Mouse (Mus musculus): ENCODE measurements around the gene Sytl4. TPM values are rescaled to one million over a fixed set of nuclear protein-coding genes. Genes with fewer than 3 reads are reported as not detected.

Gene Sytl4
- polyA plus RNA-seq (2014; fragmentation: Nextera tagmentation; extraction: Ambion mirVana): 0.80 and 1.1 TPM in 2 replicates

GRCm38 (mm10) chrX:133981231-133982002, at the start of gene Sytl4:
Sytl4 (minus strand) TSS chrX:133981812.
- no peak for DNase-seq (ENCODE audit: low spot score)
- H3K9me3 ChIP-seq (ENCODE audit: control insufficient read depth, low read length): no peaks in the 10 kb centered on the region
- WGBS: 13% methylated on average over 29 of the region's 29 CpGs
- H3K27ac ChIP-seq: no peak within 1 kb of the TSS
- H3K36me3 ChIP-seq (replicated peaks; ENCODE audit: control insufficient read depth, insufficient read depth): no peaks in the 10 kb centered on the region
- 0 out of 2 replicates have a peak, but pooled peaks have one; percentile 31 for ATAC-seq (ENCODE audit: low FRiP score)
- peak within 1 kb of the TSS; percentile 31 for H3K4me3 ChIP-seq (replicated peaks; ENCODE audit: low read length)
- peak within 1 kb of the TSS; percentile 55 for H3K4me2 ChIP-seq (replicated peaks)
- no peaks in the 10 kb centered on the region for H3K4me1 ChIP-seq (replicated peaks; ENCODE audit: control insufficient read depth, insufficient read depth, low read length)
- peaks cover 7% of the 10 kb centered on the region; the same call in 1 of the 2 replicates for H3K27me3 ChIP-seq (ENCODE audit: control insufficient read depth, insufficient read depth, low read length)
- no peak within 1 kb of the TSS for H3K9ac ChIP-seq

- Histone ChIP-seq H3K27ac (no peak overlapping the region), H3K4me3 (replicated peaks; ENCODE audit: low read length) (no peak overlapping the region), H3K4me2 (replicated peaks) (no peak overlapping the region), H3K9ac (no peak overlapping the region), H3K27me3 (ENCODE audit: control insufficient read depth, insufficient read depth, low read length) (no peaks in the 10 kb centered on the region), H3K36me3 (replicated peaks; ENCODE audit: control insufficient read depth, insufficient read depth) (no peaks in the 10 kb centered on the region), H3K9me3 (ENCODE audit: control insufficient read depth, low read length) (no peaks in the 10 kb centered on the region), H3K4me1 (replicated peaks; ENCODE audit: control insufficient read depth, insufficient read depth, low read length) (no peaks in the 10 kb centered on the region)
- DNase-seq (ENCODE audit: low spot score) (no peak), ATAC-seq (ENCODE audit: low FRiP score) (no peak)
- WGBS: 46% methylated on average over 5 of the region's 5 CpGs
Observed at GRCm38 (mm10) chrX:134020664-134021063, 39.1 kb upstream of the Sytl4 start.

GRCm38 (mm10) chrX:134019005-134019404, 37.4 kb upstream of the Sytl4 start:
- H3K4me2 ChIP-seq (replicated peaks): no peak overlapping the region
- no peaks in the 10 kb centered on the region for H3K36me3 ChIP-seq (replicated peaks; ENCODE audit: control insufficient read depth, insufficient read depth)
- H3K9ac ChIP-seq: no peak overlapping the region
- ATAC-seq (ENCODE audit: low FRiP score) (peak; percentile 77), DNase-seq (ENCODE audit: low spot score) (peak; percentile 76)
- H3K27me3 ChIP-seq (ENCODE audit: control insufficient read depth, insufficient read depth, low read length): no peaks in the 10 kb centered on the region
- H3K4me3 ChIP-seq (replicated peaks; ENCODE audit: low read length): no peak overlapping the region
- no peaks in the 10 kb centered on the region for H3K9me3 ChIP-seq (ENCODE audit: control insufficient read depth, low read length)
- H3K4me1 ChIP-seq (replicated peaks; ENCODE audit: control insufficient read depth, insufficient read depth, low read length): no peaks in the 10 kb centered on the region
- 13% methylated on average over 9 of the region's 9 CpGs for WGBS
- H3K27ac ChIP-seq: no peak overlapping the region

GRCm38 (mm10) chrX:133995866-133996265, 14.3 kb upstream of the Sytl4 start:
- no peak for DNase-seq (ENCODE audit: low spot score)

GRCm38 (mm10) chrX:133964615-133965014, 17.0 kb downstream of the Sytl4 start:
- Histone ChIP-seq H3K4me2 (replicated peaks) (no peak overlapping the region), H3K4me3 (replicated peaks; ENCODE audit: low read length) (no peak overlapping the region), H3K36me3 (replicated peaks; ENCODE audit: control insufficient read depth, insufficient read depth) (no peaks in the 10 kb centered on the region), H3K27me3 (ENCODE audit: control insufficient read depth, insufficient read depth, low read length) (no peaks in the 10 kb centered on the region), H3K27ac (no peak overlapping the region), H3K4me1 (replicated peaks; ENCODE audit: control insufficient read depth, insufficient read depth, low read length) (no peaks in the 10 kb centered on the region), H3K9me3 (ENCODE audit: control insufficient read depth, low read length) (no peaks in the 10 kb centered on the region), H3K9ac (no peak overlapping the region)
- DNase-seq (ENCODE audit: low spot score) (no peak), ATAC-seq (ENCODE audit: low FRiP score) (no peak)
- 78% methylated on average over 2 of the region's 2 CpGs for WGBS

More at GRCm38 (mm10) chrX:133995866-133996265, 14.3 kb upstream of the Sytl4 start:
- no peaks in the 10 kb centered on the region for H3K36me3 ChIP-seq (replicated peaks; ENCODE audit: control insufficient read depth, insufficient read depth)
- H3K4me3 ChIP-seq (replicated peaks; ENCODE audit: low read length): no peak overlapping the region
- H3K9me3 ChIP-seq (ENCODE audit: control insufficient read depth, low read length): no peaks in the 10 kb centered on the region
- no peaks in the 10 kb centered on the region for H3K27me3 ChIP-seq (ENCODE audit: control insufficient read depth, insufficient read depth, low read length)
- H3K4me1 ChIP-seq (replicated peaks; ENCODE audit: control insufficient read depth, insufficient read depth, low read length): no peaks in the 10 kb centered on the region
- no peak overlapping the region for H3K4me2 ChIP-seq (replicated peaks)
- 73% methylated on average over 3 of the region's 3 CpGs for WGBS
- no peak for ATAC-seq (ENCODE audit: low FRiP score)
- no peak overlapping the region for H3K27ac ChIP-seq
- no peak overlapping the region for H3K9ac ChIP-seq

- DNase-seq (ENCODE audit: low spot score) (no peak), ATAC-seq (ENCODE audit: low FRiP score) (no peak)
- Histone ChIP-seq H3K4me1 (replicated peaks; ENCODE audit: control insufficient read depth, insufficient read depth, low read length) (no peaks in the 10 kb centered on the region), H3K27me3 (ENCODE audit: control insufficient read depth, insufficient read depth, low read length) (no peaks in the 10 kb centered on the region), H3K36me3 (replicated peaks; ENCODE audit: control insufficient read depth, insufficient read depth) (no peaks in the 10 kb centered on the region), H3K9me3 (ENCODE audit: control insufficient read depth, low read length) (no peaks in the 10 kb centered on the region), H3K9ac (no peak overlapping the region), H3K4me3 (replicated peaks; ENCODE audit: low read length) (no peak overlapping the region), H3K4me2 (replicated peaks) (no peak overlapping the region), H3K27ac (no peak overlapping the region)
- WGBS: 76% methylated on average over 2 of the region's 2 CpGs
Observed at GRCm38 (mm10) chrX:133960617-133961016, 21.0 kb downstream of the Sytl4 start.

- no peak overlapping the region for H3K4me2 ChIP-seq (replicated peaks)
- H3K27me3 ChIP-seq (ENCODE audit: control insufficient read depth, insufficient read depth, low read length): no peaks in the 10 kb centered on the region
- 60% methylated on average over 7 of the region's 7 CpGs for WGBS
- H3K9me3 ChIP-seq (ENCODE audit: control insufficient read depth, low read length): no peaks in the 10 kb centered on the region
- DNase-seq (ENCODE audit: low spot score) (no peak), ATAC-seq (ENCODE audit: low FRiP score) (no peak)
- no peak overlapping the region for H3K4me3 ChIP-seq (replicated peaks; ENCODE audit: low read length)
- no peaks in the 10 kb centered on the region for H3K36me3 ChIP-seq (replicated peaks; ENCODE audit: control insufficient read depth, insufficient read depth)
- H3K27ac ChIP-seq: no peak overlapping the region
- no peaks in the 10 kb centered on the region for H3K4me1 ChIP-seq (replicated peaks; ENCODE audit: control insufficient read depth, insufficient read depth, low read length)
- no peak overlapping the region for H3K9ac ChIP-seq
Observed at GRCm38 (mm10) chrX:133954661-133955060, 27.0 kb downstream of the Sytl4 start.

- Histone ChIP-seq H3K9me3 (ENCODE audit: control insufficient read depth, low read length) (no peaks in the 10 kb centered on the region), H3K4me2 (replicated peaks) (no peak overlapping the region), H3K4me1 (replicated peaks; ENCODE audit: control insufficient read depth, insufficient read depth, low read length) (no peaks in the 10 kb centered on the region), H3K27ac (no peak overlapping the region), H3K4me3 (replicated peaks; ENCODE audit: low read length) (no peak overlapping the region), H3K27me3 (ENCODE audit: control insufficient read depth, insufficient read depth, low read length) (peaks cover 5% of the 10 kb centered on the region; the same call in 1 of the 2 replicates), H3K36me3 (replicated peaks; ENCODE audit: control insufficient read depth, insufficient read depth) (no peaks in the 10 kb centered on the region), H3K9ac (no peak overlapping the region)
- DNase-seq (ENCODE audit: low spot score) (peak; percentile 62), ATAC-seq (ENCODE audit: low FRiP score) (peak; percentile 72; the same call in 1 of the 2 replicates)
- WGBS: 31% methylated on average over 3 of the region's 3 CpGs
Observed at GRCm38 (mm10) chrX:133947427-133947826, 34.2 kb downstream of the Sytl4 start.

- Histone ChIP-seq H3K27ac (no peak overlapping the region), H3K9me3 (ENCODE audit: control insufficient read depth, low read length) (no peaks in the 10 kb centered on the region), H3K4me1 (replicated peaks; ENCODE audit: control insufficient read depth, insufficient read depth, low read length) (no peaks in the 10 kb centered on the region), H3K27me3 (ENCODE audit: control insufficient read depth, insufficient read depth, low read length) (peaks cover under 1% of the 10 kb centered on the region; the same call in 1 of the 2 replicates), H3K4me2 (replicated peaks) (no peak overlapping the region), H3K36me3 (replicated peaks; ENCODE audit: control insufficient read depth, insufficient read depth) (no peaks in the 10 kb centered on the region), H3K9ac (no peak overlapping the region), H3K4me3 (replicated peaks; ENCODE audit: low read length) (no peak overlapping the region)
- 58% methylated on average over 1 of the region's 1 CpGs for WGBS
- DNase-seq (ENCODE audit: low spot score) (no peak), ATAC-seq (ENCODE audit: low FRiP score) (no peak)
Observed at GRCm38 (mm10) chrX:133939561-133939960, 42.1 kb downstream of the Sytl4 start.

Measured in hindbrain, embryonic 14.5 days (tissue).